Mouse (Mus musculus): Measurements from ENCODE around the gene Dab1. TPM values are rescaled to one million over a fixed set of nuclear protein-coding genes. Genes with fewer than 3 reads are reported as not detected.

Gene Dab1
- polyA plus RNA-seq, 1 experiment from 2014 or later = 55.4 TPM

GRCm38 (mm10) chr4:104680475-104680874 is 1061.3 kb downstream of the Dab1 start:
- no peak overlapping the region for H3K27ac ChIP-seq (ENCODE audit: low read depth, low read length)
- no peak overlapping the region for H3K9ac ChIP-seq (ENCODE audit: low read depth, low read length)
- H3K4me1 ChIP-seq (replicated peaks; ENCODE audit: control insufficient read depth, insufficient read depth, low read length) = no peaks in the 10 kb centered on the region
- H3K36me3 ChIP-seq (ENCODE audit: control insufficient read depth, insufficient read depth, low read length) = no peaks in the 10 kb centered on the region
- no peaks in the 10 kb centered on the region for H3K9me3 ChIP-seq (ENCODE audit: control insufficient read depth, low read length)
- ATAC-seq (ENCODE audit: low FRiP score) (no peak), DNase-seq (ENCODE audit: low spot score) (no peak)
- H3K4me2 ChIP-seq (replicated peaks; ENCODE audit: low read depth, low read length) = no peak overlapping the region
- H3K27me3 ChIP-seq (ENCODE audit: control insufficient read depth, insufficient read depth, low read length) = no peaks in the 10 kb centered on the region
- WGBS = 87% methylated on average over 4 of the region's 4 CpGs
- no peak overlapping the region for H3K4me3 ChIP-seq (ENCODE audit: low read depth, low read length)

GRCm38 (mm10) chr4:104686137-104686809 is 1067.1 kb downstream of the Dab1 start:
- Histone ChIP-seq H3K4me1 (replicated peaks; ENCODE audit: control insufficient read depth, insufficient read depth, low read length) (no peaks in the 10 kb centered on the region), H3K9ac (ENCODE audit: low read depth, low read length) (no peak overlapping the region), H3K9me3 (ENCODE audit: control insufficient read depth, low read length) (no peaks in the 10 kb centered on the region), H3K4me3 (ENCODE audit: low read depth, low read length) (no peak overlapping the region), H3K4me2 (replicated peaks; ENCODE audit: low read depth, low read length) (no peak overlapping the region), H3K27me3 (ENCODE audit: control insufficient read depth, insufficient read depth, low read length) (no peaks in the 10 kb centered on the region), H3K36me3 (ENCODE audit: control insufficient read depth, insufficient read depth, low read length) (no peaks in the 10 kb centered on the region), H3K27ac (ENCODE audit: low read depth, low read length) (no peak overlapping the region)
- DNase-seq (ENCODE audit: low spot score) = no peak
- 76% methylated on average over 18 of the region's 18 CpGs for WGBS
- no peak for ATAC-seq (ENCODE audit: low FRiP score)

GRCm38 (mm10) chr4:104689047-104689446 is 1069.9 kb downstream of the Dab1 start:
- no peak for DNase-seq (ENCODE audit: low spot score)
- 61% methylated on average over 3 of the region's 3 CpGs for WGBS
- Histone ChIP-seq H3K27me3 (ENCODE audit: control insufficient read depth, insufficient read depth, low read length) (no peaks in the 10 kb centered on the region), H3K9ac (ENCODE audit: low read depth, low read length) (no peak overlapping the region), H3K9me3 (ENCODE audit: control insufficient read depth, low read length) (no peaks in the 10 kb centered on the region), H3K4me2 (replicated peaks; ENCODE audit: low read depth, low read length) (no peak overlapping the region), H3K4me1 (replicated peaks; ENCODE audit: control insufficient read depth, insufficient read depth, low read length) (no peaks in the 10 kb centered on the region), H3K36me3 (ENCODE audit: control insufficient read depth, insufficient read depth, low read length) (no peaks in the 10 kb centered on the region), H3K27ac (ENCODE audit: low read depth, low read length) (no peak overlapping the region), H3K4me3 (ENCODE audit: low read depth, low read length) (no peak overlapping the region)
- ATAC-seq (ENCODE audit: low FRiP score) = no peak

GRCm38 (mm10) chr4:104691026-104691425 is 1071.9 kb downstream of the Dab1 start:
- no peaks in the 10 kb centered on the region for H3K9me3 ChIP-seq (ENCODE audit: control insufficient read depth, low read length)
- H3K9ac ChIP-seq (ENCODE audit: low read depth, low read length) = no peak overlapping the region
- no peaks in the 10 kb centered on the region for H3K4me1 ChIP-seq (replicated peaks; ENCODE audit: control insufficient read depth, insufficient read depth, low read length)
- DNase-seq (ENCODE audit: low spot score) = no peak
- H3K36me3 ChIP-seq (ENCODE audit: control insufficient read depth, insufficient read depth, low read length) = no peaks in the 10 kb centered on the region
- no peak for ATAC-seq (ENCODE audit: low FRiP score)
- H3K27ac ChIP-seq (ENCODE audit: low read depth, low read length) = no peak overlapping the region
- H3K4me2 ChIP-seq (replicated peaks; ENCODE audit: low read depth, low read length) = no peak overlapping the region
- no peak overlapping the region for H3K4me3 ChIP-seq (ENCODE audit: low read depth, low read length)
- H3K27me3 ChIP-seq (ENCODE audit: control insufficient read depth, insufficient read depth, low read length) = no peaks in the 10 kb centered on the region
- WGBS = 87% methylated on average over 7 of the region's 7 CpGs

- no peaks in the 10 kb centered on the region for H3K4me1 ChIP-seq (replicated peaks; ENCODE audit: control insufficient read depth, insufficient read depth, low read length)
- H3K27me3 ChIP-seq (ENCODE audit: control insufficient read depth, insufficient read depth, low read length) = no peaks in the 10 kb centered on the region
- no peak overlapping the region for H3K4me2 ChIP-seq (replicated peaks; ENCODE audit: low read depth, low read length)
- H3K4me3 ChIP-seq (ENCODE audit: low read depth, low read length) = no peak overlapping the region
- H3K9me3 ChIP-seq (ENCODE audit: control insufficient read depth, low read length) = no peaks in the 10 kb centered on the region
- H3K36me3 ChIP-seq (ENCODE audit: control insufficient read depth, insufficient read depth, low read length) = no peaks in the 10 kb centered on the region
- H3K9ac ChIP-seq (ENCODE audit: low read depth, low read length) = no peak overlapping the region
- no peak for DNase-seq (ENCODE audit: low spot score)
- no peak overlapping the region for H3K27ac ChIP-seq (ENCODE audit: low read depth, low read length)
- 90% methylated on average over 11 of the region's 11 CpGs for WGBS
- ATAC-seq (ENCODE audit: low FRiP score) = no peak
Observed at GRCm38 (mm10) chr4:104694188-104694587, 1075.0 kb downstream of the Dab1 start.

GRCm38 (mm10) chr4:104696522-104696921 is 1077.4 kb downstream of the Dab1 start:
- 89% methylated on average over 3 of the region's 3 CpGs for WGBS
- H3K27ac ChIP-seq (ENCODE audit: low read depth, low read length) = no peak overlapping the region
- no peak overlapping the region for H3K9ac ChIP-seq (ENCODE audit: low read depth, low read length)
- ATAC-seq (ENCODE audit: low FRiP score) = no peak
- H3K4me3 ChIP-seq (ENCODE audit: low read depth, low read length) = no peak overlapping the region
- H3K4me1 ChIP-seq (replicated peaks; ENCODE audit: control insufficient read depth, insufficient read depth, low read length) = no peaks in the 10 kb centered on the region
- H3K9me3 ChIP-seq (ENCODE audit: control insufficient read depth, low read length) = no peaks in the 10 kb centered on the region
- no peaks in the 10 kb centered on the region for H3K36me3 ChIP-seq (ENCODE audit: control insufficient read depth, insufficient read depth, low read length)
- DNase-seq (ENCODE audit: low spot score) = no peak
- no peaks in the 10 kb centered on the region for H3K27me3 ChIP-seq (ENCODE audit: control insufficient read depth, insufficient read depth, low read length)
- no peak overlapping the region for H3K4me2 ChIP-seq (replicated peaks; ENCODE audit: low read depth, low read length)

- no peak overlapping the region for H3K4me3 ChIP-seq (ENCODE audit: low read depth, low read length)
- no peaks in the 10 kb centered on the region for H3K9me3 ChIP-seq (ENCODE audit: control insufficient read depth, low read length)
- H3K36me3 ChIP-seq (ENCODE audit: control insufficient read depth, insufficient read depth, low read length) = no peaks in the 10 kb centered on the region
- no peak overlapping the region for H3K9ac ChIP-seq (ENCODE audit: low read depth, low read length)
- ATAC-seq (ENCODE audit: low FRiP score) = no peak
- no peak overlapping the region for H3K27ac ChIP-seq (ENCODE audit: low read depth, low read length)
- DNase-seq (ENCODE audit: low spot score) = no peak
- no peak overlapping the region for H3K4me2 ChIP-seq (replicated peaks; ENCODE audit: low read depth, low read length)
- H3K4me1 ChIP-seq (replicated peaks; ENCODE audit: control insufficient read depth, insufficient read depth, low read length) = no peaks in the 10 kb centered on the region
- WGBS = 88% methylated on average over 4 of the region's 4 CpGs
- H3K27me3 ChIP-seq (ENCODE audit: control insufficient read depth, insufficient read depth, low read length) = no peaks in the 10 kb centered on the region
Observed at GRCm38 (mm10) chr4:104697703-104698102, 1078.5 kb downstream of the Dab1 start.

- Histone ChIP-seq H3K4me1 (replicated peaks; ENCODE audit: control insufficient read depth, insufficient read depth, low read length) (no peaks in the 10 kb centered on the region), H3K4me2 (replicated peaks; ENCODE audit: low read depth, low read length) (no peak overlapping the region), H3K4me3 (ENCODE audit: low read depth, low read length) (no peak overlapping the region), H3K27me3 (ENCODE audit: control insufficient read depth, insufficient read depth, low read length) (no peaks in the 10 kb centered on the region), H3K9ac (ENCODE audit: low read depth, low read length) (no peak overlapping the region), H3K27ac (ENCODE audit: low read depth, low read length) (no peak overlapping the region), H3K36me3 (ENCODE audit: control insufficient read depth, insufficient read depth, low read length) (no peaks in the 10 kb centered on the region), H3K9me3 (ENCODE audit: control insufficient read depth, low read length) (no peaks in the 10 kb centered on the region)
- DNase-seq (ENCODE audit: low spot score) (no peak), ATAC-seq (ENCODE audit: low FRiP score) (no peak)
- WGBS = 68% methylated on average over 10 of the region's 10 CpGs
Observed at GRCm38 (mm10) chr4:104705664-104706645, 1086.8 kb downstream of the Dab1 start.

Measured in hindbrain, embryonic 11.5 days (tissue).